Mouse (Mus musculus) left cerebral cortex, postnatal 36 days (tissue): ENCODE results near the gene Hist1h2bf. TPM values are rescaled to one million over a fixed set of nuclear protein-coding genes. Genes with fewer than 3 reads are reported as not detected.
A peak's percentile ranks its signal among the peaks of the same experiment; 100 is the strongest.
"Not testable (repeated sequence)": the region's sequence is repeated elsewhere in the genome, so short reads cannot be mapped to it uniquely, and the experiment has no call there.

Experiments used
- DNase-seq, 2 experiments: peaks; one replicate each; pipeline ENCODE4 v3.0.0; 2021 to 2022; ENCODE audit warnings: low spot score in 2 of 2, mixed read lengths in 1 of 2
- intact Hi-C: fragments of 180-260 bp; cut with DNase I; formaldehyde crosslinking; loops from one replicate; pipeline ENCODE4 v1.15.1; 2025
- total RNA-seq, 2 experiments: library from RNA; stranded (reverse); gene quantifications; 2 replicates each; pipeline ENCODE4 v1.2.3; 2021

Gene Hist1h2bf
- total RNA-seq, 2 experiments from 2014 or later: 20.6 to 28.9 TPM

- DNase-seq, intact Hi-C loops: not testable (repeated sequence)
Observed at GRCm38 (mm10) chr13:23574546-23575170, 662 bp upstream of the Hist1h2bf start.

DNA sequence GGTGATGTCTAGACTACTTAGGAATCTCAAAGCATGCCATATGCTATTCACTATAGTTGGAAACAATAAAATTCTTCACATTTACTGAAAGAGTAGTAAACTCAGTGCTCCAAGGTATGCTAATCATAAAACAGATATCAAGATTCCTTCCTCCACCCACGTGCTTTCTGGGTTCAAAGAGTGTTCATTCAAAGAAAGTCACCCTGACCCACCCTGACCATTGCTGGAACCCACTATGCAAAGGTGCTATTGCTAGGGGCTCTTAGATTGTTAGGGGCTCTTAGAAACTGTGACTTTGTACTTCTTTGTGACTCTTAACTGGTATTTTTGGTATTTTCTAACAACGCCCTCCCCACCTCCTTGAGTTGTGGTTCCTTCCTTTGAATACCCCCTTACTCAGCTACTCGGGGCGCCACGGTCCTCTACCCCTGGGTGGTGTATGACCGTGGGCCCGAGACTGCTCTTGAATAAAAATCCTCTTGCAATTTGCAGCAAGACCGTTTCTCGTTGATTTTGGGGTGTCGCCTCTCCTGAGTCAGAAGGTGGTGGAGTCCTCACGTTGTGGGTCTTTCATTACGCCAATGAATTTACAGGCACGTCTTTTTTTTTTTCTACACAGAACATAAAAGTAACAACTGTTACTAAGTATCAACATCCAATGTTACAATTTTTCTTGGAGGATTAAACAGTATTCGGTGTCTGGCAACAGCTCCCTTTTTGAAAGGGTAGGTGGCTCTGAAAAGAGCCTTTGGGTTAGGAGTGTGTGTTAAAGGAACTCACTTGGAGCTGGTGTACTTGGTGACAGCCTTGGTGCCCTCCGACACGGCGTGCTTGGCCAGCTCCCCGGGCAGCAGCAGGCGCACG is 730 bp downstream of the Hist1h2bf start:
- DNase-seq, intact Hi-C loops: not testable (repeated sequence)

- intact Hi-C loops: no loop called here
- DNase-seq: no peak
Observed at GRCm38 (mm10) chr13:23572218-23573033, 1.6 kb downstream of the Hist1h2bf start.

DNA sequence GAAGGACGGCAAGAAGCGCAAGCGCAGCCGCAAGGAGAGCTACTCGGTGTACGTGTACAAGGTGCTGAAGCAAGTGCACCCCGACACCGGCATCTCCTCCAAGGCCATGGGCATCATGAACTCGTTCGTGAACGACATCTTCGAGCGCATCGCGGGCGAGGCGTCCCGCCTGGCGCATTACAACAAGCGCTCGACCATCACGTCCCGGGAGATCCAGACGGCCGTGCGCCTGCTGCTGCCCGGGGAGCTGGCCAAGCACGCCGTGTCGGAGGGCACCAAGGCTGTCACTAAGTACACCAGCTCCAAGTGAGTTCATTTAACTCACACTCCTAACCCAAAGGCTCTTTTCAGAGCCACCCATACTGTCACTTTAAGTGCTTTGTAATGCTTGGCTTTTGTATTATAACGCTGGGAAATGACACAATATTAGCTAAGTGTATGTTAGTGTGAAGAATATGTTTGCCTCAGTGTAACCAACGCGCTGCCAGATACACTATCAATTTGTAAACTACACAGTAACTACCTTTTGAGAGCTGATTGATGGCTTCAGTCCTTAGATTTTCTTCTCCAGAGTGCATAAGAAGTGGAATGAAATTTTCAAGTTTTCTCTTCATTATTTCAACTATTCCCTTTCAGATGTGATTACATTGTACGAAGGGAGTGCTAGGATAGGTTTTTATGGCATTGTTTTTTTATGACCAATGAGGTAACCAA is 2.3 kb downstream of the Hist1h2bf start:
- DNase-seq, intact Hi-C loops: not testable (repeated sequence)

- DNase-seq: peak; percentile 62 to 81
- intact Hi-C loops: no loop called here
Observed at GRCm38 (mm10) chr13:23571022-23571503, 2.9 kb downstream of the Hist1h2bf start, which contains the start of the genes Hist1h2ae and Hist1h2bg. Gene Hist1h2ae, minus strand, starts transcription at chr13:23571220. Gene Hist1h2bg, plus strand, starts transcription at chr13:23571396.

DNA sequence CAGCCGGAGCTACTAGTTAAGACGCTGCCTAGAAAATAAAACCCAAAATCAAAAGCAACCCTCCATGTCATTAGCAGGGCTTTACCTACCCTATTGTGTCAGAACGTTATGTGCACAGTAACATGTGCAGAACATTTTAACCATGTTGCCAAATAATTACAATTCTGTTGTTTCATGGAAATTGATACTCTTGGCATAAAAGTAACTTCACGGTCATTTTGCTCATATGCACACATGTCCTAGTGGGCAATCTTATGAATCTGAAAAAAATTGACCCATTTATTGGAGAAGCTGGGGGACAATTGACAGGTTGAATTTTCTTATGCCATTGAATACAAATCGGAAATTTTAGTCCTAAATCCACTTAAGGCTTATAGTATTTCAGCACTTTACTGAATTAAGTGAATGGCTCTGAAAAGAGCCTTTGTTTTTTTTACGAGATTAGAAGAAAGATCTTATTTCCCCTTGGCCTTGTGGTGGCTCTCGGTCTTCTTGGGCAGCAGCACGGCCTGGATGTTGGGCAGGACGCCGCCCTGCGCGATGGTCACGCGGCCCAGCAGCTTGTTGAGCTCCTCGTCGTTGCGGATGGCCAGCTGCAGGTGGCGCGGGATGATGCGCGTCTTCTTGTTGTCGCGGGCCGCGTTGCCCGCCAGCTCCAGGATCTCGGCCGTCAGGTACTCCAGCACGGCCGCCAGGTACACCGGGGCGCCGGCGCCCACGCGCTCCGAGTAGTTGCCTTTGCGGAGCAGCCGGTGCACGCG is 3.6 kb downstream of the Hist1h2bf start:
- intact Hi-C loops: not testable (repeated sequence)

GRCm38 (mm10) chr13:23564482-23564881 is 9.5 kb downstream of the Hist1h2bf start:
- intact Hi-C loops: no loop called here
- DNase-seq: no peak

More for the DNA sequence above, 3.6 kb downstream of the Hist1h2bf start:
- DNase-seq: peak in 1 of 2 experiments; percentile 82

- intact Hi-C loops: no loop called here
- DNase-seq: peak in 1 of 2 experiments; percentile 43
Observed at GRCm38 (mm10) chr13:23562699-23563462, 11.1 kb downstream of the Hist1h2bf start.

DNA sequence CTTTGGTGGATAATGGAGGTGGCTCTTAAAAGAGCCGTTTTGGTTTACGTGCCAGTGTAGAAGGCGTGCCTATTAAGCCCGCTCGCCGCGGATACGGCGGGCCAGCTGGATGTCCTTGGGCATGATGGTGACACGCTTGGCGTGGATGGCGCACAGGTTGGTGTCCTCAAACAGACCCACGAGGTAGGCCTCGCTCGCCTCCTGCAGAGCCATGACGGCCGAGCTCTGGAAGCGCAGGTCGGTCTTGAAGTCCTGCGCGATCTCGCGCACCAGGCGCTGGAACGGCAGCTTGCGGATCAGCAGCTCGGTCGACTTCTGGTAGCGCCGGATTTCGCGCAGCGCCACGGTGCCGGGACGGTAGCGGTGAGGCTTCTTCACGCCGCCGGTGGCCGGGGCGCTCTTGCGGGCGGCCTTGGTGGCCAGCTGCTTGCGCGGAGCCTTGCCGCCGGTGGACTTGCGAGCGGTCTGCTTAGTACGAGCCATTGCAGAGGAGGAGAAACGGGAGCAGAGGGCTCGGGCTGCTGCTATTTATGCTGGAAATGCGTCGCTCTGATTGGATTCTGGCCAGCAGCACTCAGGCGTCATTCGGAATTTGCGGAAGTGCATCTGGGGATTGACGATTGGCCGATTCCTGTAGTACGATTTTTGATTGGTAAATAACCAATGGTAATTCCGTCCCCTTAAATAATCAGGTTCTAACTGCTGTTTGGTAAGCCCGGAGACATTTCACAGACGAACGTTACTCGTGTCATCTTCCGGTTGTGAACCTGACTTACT is 11.9 kb downstream of the Hist1h2bf start, which contains the start of gene Hist1h3e:
TSS of gene Hist1h3e (minus strand) at position 487 of the 777 bp plus-strand sequence.
- intact Hi-C loops: not testable (repeated sequence)
- DNase-seq: peak; percentile 94 to 95

GRCm38 (mm10) chr13:23561531-23561882 is 12.5 kb downstream of the Hist1h2bf start:
- DNase-seq, intact Hi-C loops: not testable (repeated sequence)

DNA sequence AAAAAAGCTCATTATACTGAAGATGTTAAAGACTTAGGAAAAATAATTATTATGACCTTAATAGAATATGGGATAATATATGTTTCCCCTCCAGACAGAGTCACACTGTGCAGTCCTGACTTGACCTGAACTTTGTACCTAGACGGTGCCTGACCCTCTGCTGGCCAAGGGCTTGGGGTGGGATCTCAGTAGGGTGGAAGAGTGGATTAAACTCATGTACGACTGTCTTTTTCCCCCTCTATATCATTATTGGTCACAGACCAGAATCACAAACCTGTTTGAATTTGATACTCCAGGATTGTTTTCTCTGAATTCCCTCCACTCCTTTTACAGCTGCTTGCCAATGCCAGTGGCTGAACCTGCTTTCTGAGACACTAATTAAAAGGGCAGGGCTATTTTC is 13.3 kb downstream of the Hist1h2bf start:
- DNase-seq, intact Hi-C loops: not testable (repeated sequence)

DNA sequence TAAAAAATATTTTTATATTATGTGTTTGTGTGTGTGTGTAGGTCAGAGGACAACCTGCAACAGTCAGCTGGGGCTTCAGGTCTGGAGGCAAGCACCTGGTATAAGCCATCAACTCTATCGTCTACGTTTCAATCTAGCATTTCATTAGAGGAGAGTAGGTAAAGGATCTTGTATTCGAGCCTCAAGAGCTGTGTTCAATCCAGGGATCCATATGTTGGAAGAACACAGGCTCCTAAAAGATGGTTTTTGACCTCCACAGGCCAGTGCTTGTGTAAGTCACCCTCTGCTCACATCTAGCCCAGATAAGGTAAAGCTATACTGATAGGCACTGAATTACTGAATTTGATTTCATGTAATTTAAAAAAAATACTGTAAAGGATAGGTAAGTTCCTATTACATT is 17.1 kb downstream of the Hist1h2bf start:
- no peak for DNase-seq
- intact Hi-C loops: no loop called here

DNA sequence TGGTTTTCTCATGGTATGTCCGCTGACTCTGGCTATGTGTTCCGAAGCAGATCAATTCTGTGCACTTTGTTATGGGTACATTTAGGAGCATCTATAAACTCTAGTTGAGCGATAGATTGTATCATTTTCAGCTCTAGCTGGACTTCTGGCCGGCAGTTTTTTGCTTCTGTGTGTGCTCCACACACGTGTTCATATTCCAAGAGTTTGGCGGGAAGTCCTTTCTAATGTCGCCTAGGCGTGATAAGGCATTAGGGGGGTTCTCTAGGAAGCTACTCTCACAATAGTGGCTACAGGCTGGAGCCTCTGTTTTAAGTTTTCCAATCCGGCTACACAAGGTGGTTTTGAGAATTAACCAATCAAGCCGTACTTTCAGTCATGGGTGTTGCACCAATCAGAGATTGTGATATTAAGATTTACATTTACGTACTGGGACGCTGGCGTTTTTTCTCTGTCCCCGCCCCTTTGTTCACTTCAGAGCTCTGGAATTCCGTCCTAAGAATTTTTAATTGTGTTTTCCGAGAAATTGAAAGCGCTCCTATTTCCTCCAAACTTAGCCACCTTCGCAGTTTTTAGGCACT is 18.1 kb downstream of the Hist1h2bf start:
- DNase-seq: peak; percentile 69 to 70
- intact Hi-C loops: no loop called here

GRCm38 (mm10) chr13:23554925-23555838 is 18.8 kb downstream of the Hist1h2bf start:
- intact Hi-C loops: no loop called here
- DNase-seq: peak; percentile 80 to 81

GRCm38 (mm10) chr13:23554393-23554792 is 19.6 kb downstream of the Hist1h2bf start:
- intact Hi-C loops: no loop called here
- DNase-seq: no peak
